Mouse (Mus musculus) fat pad, adult 2 months (tissue): ENCODE results near the gene Txndc9.

Source experiments
- DNase-seq: peaks from one replicate; pipeline ENCODE4 v3.0.0-alpha.2; 2011; ENCODE audit warnings: low read depth, low spot score; ENCODE audit errors: extremely low read depth

Txndc9 gene

GRCm38 (mm10) chr1:37997867-37998266, at the start of gene Txndc9, which contains the start of gene Eif5b:
Gene Txndc9, minus strand, starts transcription at chr1:37997893.
Gene Eif5b, plus strand, starts transcription at chr1:37998010.
- DNase-seq: no peak

- no peak for DNase-seq
Observed at GRCm38 (mm10) chr1:38038898-38039297, 41.2 kb upstream of the Txndc9 start.

DNA sequence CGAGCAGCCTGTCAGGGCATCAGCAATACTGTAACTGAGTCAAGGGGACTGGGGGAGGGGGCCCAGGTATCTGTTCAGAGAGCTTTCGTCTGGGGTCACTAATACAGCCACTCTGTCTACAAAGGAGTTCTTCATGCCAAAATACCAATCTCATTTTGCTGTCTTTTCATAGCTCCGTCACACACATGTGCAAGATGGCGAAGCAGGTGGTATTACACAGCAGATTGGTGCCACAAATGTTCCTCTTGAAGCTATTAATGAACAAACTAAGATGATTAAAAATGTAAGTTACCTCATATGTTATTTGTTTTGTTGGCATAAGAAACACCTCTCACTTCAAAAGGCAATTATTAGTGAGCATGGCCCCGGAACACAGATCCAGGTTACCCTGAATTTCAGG, 39.7 kb upstream of the Txndc9 start:
- DNase-seq: no peak

DNA sequence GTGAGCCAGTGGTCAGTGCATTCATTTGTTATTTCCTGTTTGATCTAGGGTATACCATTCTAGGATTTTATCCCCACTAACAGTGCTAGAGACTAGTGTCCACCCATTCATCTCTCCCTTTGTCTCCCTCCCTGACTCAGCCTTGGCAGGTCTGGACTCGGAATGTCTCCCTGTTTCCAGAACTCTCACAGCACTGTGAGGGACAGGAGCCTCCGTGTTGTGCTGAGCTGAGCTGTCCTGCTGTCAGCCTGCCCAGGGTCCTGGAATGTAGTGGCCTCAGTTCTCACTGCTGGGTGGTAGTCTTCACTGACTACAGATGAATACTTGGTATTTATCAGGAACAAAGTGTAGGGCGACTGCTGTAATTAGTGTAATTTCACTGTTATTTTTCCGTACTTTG, 37.8 kb upstream of the Txndc9 start:
- no peak for DNase-seq

DNA sequence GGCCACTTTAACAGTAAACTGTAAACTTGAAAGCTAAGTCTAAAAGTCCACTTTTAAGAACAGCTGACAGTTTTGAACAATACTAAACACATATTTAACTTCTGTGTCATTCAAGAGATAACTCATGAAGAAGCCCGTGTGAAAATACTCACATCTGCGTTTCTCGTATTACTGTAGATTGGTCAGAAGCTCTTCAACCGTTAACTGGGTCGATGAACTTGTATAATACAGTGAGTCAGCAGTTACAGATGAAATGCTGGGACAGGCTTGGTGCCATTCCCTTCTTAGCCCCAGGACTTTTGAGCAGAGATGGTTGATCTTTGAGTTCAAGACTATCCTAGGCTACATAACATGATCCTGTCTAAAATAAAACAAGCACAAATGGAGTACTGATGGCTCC, 33.7 kb upstream of the Txndc9 start:
- no peak for DNase-seq

GRCm38 (mm10) chr1:38027301-38027700, 29.6 kb upstream of the Txndc9 start:
- no peak for DNase-seq

DNA sequence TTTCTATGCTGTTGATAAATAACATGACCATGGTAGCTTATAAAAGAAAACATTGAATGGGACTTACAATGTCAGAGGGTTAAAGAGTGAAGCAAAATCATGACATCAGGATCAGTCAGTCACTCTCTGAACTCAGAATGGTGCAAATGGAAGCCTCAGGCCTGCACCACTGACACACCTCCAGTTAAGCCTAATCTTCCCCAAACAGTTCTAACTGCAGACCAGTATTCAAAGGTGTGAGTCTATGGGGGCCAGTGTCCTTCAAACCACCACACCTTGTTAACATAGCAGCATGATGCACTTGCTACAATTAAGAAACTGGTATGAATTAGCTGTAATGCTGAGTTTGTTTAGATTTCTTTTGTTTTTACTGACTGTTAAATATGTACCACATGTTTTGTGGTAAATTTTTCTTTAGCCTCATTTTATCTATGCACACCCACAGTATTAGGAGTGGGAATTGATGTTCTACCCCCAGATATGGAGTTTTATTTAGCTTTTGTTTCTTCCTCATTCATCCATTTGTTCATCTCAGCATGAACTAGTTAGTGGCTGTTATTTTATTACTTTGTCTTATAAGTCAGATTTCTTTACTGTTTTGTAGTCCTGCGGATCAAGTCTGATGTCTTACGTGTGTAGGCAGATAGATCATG, 17.0 kb upstream of the Txndc9 start:
- DNase-seq: no peak

DNA sequence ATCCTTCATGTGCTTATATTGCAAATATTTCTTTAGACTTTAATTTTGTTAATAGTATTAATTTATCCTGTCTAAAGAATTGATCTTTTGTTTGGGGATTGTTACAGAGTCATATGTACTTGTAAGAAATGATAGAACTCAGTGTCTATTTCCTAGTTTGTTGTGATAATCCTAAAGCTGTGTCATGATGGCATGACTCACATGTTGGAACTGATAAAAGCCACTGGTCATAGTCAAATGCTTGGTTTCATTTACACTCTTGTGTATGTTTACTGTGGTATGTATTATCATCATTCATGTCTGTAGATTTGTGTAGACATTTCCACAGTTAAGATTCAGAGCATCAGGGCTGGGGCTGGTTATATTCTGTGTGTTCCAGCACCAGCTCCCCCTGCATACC, 14.8 kb upstream of the Txndc9 start:
- DNase-seq: no peak

- DNase-seq: no peak
Observed at GRCm38 (mm10) chr1:38012104-38012503, 14.4 kb upstream of the Txndc9 start.

GRCm38 (mm10) chr1:38011647-38012046, 14.0 kb upstream of the Txndc9 start:
- no peak for DNase-seq

DNA sequence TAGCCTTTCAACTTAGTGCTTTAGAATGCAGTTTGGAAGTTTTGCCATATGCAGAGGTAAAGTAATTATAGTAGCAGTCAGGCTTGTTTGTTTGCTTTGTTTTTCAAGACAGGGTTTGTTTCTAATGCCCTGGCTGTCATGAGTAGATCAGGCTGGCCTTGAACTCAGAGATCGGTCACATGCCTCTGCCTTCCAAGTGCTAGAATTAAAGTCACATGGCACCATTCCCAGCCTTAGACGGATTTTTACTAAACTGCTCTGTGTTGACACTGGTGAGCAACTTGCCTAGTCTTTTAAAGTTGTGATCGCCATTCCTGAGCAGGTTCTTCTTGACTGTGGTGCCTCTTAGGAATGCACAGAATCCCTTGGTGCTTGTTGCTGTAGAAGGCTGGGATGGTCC, 9.0 kb upstream of the Txndc9 start:
- no peak for DNase-seq

GRCm38 (mm10) chr1:38003046-38003445, 5.4 kb upstream of the Txndc9 start:
- DNase-seq: no peak

- no peak for DNase-seq
Observed at GRCm38 (mm10) chr1:38001956-38002355, 4.3 kb upstream of the Txndc9 start.

DNA sequence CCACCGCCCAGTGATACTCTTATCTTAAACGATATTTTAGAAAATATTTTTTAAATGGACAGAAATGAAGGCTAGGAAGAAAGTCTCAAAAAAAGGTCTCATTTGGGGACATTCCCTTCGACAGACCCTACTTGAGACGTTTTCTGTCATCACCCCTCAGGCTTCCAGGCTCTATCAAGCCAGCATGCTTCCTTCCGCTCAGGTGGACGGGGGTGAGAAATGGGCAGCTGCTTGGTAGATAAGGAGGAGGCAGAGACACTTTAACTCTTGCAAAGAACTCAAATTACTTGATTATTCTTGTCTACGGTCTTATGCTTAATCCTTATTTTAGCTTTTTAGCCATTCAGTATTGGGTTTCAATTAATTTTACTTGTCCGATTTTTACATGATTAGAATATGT, 3.2 kb upstream of the Txndc9 start:
- no peak for DNase-seq

DNA sequence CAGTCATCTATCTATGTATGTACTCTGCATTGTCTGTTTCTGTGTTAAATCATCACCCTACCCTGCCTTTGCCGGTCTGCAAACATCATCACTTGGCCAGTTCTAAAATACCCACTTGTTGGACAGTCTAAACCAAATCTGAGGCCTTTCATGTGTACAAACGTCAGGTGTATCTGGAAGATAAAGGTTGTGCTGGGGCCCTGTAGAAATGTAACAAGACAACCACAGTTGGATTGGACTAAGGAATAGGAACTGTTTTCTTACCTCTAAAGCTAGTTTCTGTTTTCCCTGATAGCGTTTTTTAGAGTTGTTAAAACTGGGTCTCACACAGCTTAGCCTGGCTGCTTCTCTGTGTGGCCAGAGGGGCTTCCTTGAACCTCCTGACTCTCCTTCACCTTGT, 1.9 kb upstream of the Txndc9 start:
- no peak for DNase-seq

DNA sequence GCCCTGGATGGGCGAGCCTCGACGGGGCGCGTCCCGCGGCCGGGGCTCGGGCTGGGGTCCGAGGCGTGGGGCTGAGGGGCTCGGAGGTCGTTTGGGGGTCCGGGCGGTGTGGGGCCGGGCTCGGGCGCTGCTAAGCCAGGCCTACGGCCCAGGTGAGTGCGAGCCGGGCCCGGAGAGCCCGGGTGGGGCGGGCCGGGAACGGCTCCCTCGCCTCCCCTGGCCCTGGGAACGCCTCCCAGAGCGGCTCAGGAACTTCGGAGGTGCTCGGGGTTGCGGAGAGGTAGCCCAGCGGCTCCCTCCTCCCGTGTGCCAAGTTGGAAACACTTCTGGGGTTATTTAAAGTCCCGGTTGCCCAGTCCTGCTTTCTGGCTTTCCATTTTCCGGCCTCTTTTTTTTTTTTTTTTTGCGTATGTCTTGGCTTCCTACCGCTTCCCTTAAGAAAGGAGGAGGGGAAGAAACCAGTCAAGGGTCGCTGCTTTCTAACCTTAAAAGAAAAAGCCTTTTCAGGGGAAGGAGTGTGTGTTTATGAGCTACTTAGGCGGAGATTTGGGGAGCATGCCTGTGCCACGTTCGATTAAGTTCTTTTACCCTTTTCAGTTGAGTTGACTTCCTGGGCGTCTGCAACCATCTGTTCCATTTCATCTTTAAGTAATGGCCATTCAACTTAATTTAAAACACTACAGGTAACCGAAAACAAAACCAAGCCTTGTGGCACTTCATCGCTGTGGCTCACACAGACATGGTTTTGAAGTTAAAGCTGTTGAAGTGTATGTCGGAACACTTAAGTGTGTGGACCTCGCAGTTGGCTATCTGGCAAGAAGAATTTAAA, 892 bp upstream of the Txndc9 start:
- DNase-seq: no peak

- DNase-seq: peak; percentile 88
Observed at GRCm38 (mm10) chr1:37996877-37997484, 712 bp downstream of the Txndc9 start.

DNA sequence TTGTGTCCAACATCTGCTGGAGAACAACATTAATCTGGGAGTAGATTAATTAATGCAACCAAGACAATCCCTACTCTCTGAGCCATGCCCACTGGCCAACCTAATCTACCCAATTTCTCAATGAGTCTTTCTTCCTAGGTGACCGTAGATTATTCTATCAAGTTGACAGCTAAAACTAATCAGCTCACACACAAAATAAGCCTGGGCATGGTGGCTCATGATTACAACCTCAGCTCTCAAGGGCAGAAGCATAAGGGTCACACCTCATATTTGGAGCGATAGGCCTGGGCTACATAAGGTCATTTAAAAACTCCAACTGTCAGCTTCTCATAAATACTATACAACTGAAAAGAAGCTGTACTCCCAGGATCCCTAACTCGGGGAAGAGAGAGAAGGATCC, 1.5 kb downstream of the Txndc9 start:
- no peak for DNase-seq

DNA sequence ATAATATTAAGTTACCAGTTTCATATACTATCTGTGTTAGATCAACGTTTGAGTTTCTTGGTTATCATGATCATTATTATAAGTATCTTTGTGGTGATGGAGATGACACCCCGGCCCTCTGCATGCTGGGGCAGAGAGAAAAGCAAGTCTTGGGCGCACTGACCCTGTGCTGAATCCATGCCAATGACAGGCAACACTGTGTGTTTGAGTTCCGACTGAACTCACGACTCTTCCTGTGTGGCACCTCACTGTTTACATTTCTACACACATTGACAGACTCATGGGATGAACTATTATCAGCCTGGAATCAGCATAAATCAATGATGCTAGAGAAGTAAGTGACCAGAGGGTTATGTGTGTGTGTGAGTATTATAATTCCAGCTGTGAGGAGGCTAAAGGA, 9.8 kb downstream of the Txndc9 start:
- DNase-seq: no peak

DNA sequence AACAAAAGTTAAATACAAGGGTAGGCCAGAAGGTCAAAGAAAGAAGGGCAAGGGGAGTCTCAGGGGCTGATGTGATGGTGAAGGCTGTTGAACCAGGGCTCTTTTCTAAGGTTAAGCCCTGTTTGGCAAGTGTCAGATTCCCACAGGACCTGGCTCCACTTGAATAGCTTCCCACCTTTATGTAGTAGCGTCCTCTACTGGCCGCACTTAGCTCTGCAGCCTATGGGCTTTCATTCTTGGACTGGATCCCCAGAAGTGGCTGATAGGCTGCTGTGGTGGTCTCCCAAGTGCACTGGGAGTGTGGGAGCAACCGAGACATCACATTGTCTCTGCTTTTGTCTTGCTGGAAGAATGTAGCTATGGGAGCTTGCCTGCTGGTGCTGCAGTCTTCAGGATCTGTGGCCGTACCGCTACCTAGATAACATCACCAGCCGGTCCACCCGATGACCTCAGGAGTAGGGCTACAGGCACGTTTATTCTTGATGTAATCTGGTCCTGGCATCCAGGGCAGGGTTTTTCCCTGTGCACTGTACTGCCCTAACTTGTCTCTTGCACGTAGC, 11.8 kb downstream of the Txndc9 start:
- no peak for DNase-seq

DNA sequence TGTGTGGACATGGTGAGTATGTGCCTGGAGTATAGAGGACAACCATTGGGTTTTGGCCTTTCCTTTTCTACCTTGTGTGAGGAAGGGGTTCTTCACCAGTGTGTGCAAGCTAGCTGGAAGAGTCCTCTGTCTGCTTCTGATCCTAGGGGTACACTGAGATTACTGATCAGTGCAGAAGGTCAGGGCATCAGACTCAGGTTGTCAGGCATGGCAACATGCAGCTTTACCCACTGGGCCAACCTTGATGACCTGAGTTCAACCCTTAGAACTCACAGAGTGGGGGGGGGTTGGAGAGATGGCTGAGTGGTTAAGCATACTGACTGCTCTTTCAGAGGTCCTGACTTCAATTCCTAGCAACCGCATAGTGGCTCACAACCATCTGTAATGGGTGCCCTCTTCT, 13.4 kb downstream of the Txndc9 start:
- DNase-seq: no peak

- DNase-seq: no peak
Observed at GRCm38 (mm10) chr1:37977303-37977702, 20.4 kb downstream of the Txndc9 start.
